Mouse (Mus musculus): Measurements from ENCODE around the gene Cbfa2t2. TPM values are rescaled to one million over a fixed set of nuclear protein-coding genes. Genes with fewer than 3 reads are reported as not detected.

The Cbfa2t2 gene
- polyA plus RNA-seq, 1 experiment: 1.2 TPM

- Histone ChIP-seq H3K9me3 (no peaks in the 10 kb centered on the region), H3K4me1 (peaks cover 22% of the 10 kb centered on the region), H3K4me3 (replicated peaks) (no peak overlapping the region), H3K27me3 (replicated peaks) (no peaks in the 10 kb centered on the region), H3K36me3 (replicated peaks; ENCODE audit: low read length) (peaks cover 11% of the 10 kb centered on the region)
- TF ChIP-seq GATA1 (IDR thresholded peaks at IDR 0.05; ENCODE audit: borderline replicate concordance, low read length) (no peak), FLI1 (IDR thresholded peaks at IDR 0.05; ENCODE audit: low read length) (no peak)
These were observed 58.7 kb downstream of the Cbfa2t2 start for GRCm38 (mm10) chr2:154495021-154495420.

GRCm38 (mm10) chr2:154498571-154498970, 62.3 kb downstream of the Cbfa2t2 start:
- TF ChIP-seq FLI1 (IDR thresholded peaks at IDR 0.05; ENCODE audit: low read length): no peak
- no peak for TF ChIP-seq GATA1 (IDR thresholded peaks at IDR 0.05; ENCODE audit: borderline replicate concordance, low read length)
- H3K4me3 ChIP-seq (replicated peaks): peak overlapping the region; percentile 12
- no peaks in the 10 kb centered on the region for H3K27me3 ChIP-seq (replicated peaks)
- H3K4me1 ChIP-seq: peaks cover 22% of the 10 kb centered on the region
- H3K36me3 ChIP-seq (replicated peaks; ENCODE audit: low read length): peaks cover 44% of the 10 kb centered on the region
- H3K9me3 ChIP-seq: no peaks in the 10 kb centered on the region

GRCm38 (mm10) chr2:154499717-154500247, 63.5 kb downstream of the Cbfa2t2 start:
- peaks cover 55% of the 10 kb centered on the region for H3K36me3 ChIP-seq (replicated peaks; ENCODE audit: low read length)
- no peak overlapping the region for H3K4me3 ChIP-seq (replicated peaks)
- H3K4me1 ChIP-seq: peaks cover 22% of the 10 kb centered on the region
- TF ChIP-seq FLI1 (IDR thresholded peaks at IDR 0.05; ENCODE audit: low read length) (no peak), GATA1 (IDR thresholded peaks at IDR 0.05; ENCODE audit: borderline replicate concordance, low read length) (no peak)
- H3K9me3 ChIP-seq: no peaks in the 10 kb centered on the region
- no peaks in the 10 kb centered on the region for H3K27me3 ChIP-seq (replicated peaks)

GRCm38 (mm10) chr2:154500758-154501157, 64.5 kb downstream of the Cbfa2t2 start:
- no peak overlapping the region for H3K4me3 ChIP-seq (replicated peaks)
- peaks cover 22% of the 10 kb centered on the region for H3K4me1 ChIP-seq
- TF ChIP-seq FLI1 (IDR thresholded peaks at IDR 0.05; ENCODE audit: low read length): no peak
- TF ChIP-seq GATA1 (IDR thresholded peaks at IDR 0.05; ENCODE audit: borderline replicate concordance, low read length): no peak
- no peaks in the 10 kb centered on the region for H3K27me3 ChIP-seq (replicated peaks)
- H3K36me3 ChIP-seq (replicated peaks; ENCODE audit: low read length): peaks cover 62% of the 10 kb centered on the region
- H3K9me3 ChIP-seq: no peaks in the 10 kb centered on the region

- Histone ChIP-seq H3K4me3 (replicated peaks) (no peak overlapping the region), H3K4me1 (peaks cover 20% of the 10 kb centered on the region), H3K36me3 (replicated peaks; ENCODE audit: low read length) (peaks cover 88% of the 10 kb centered on the region), H3K27me3 (replicated peaks) (no peaks in the 10 kb centered on the region), H3K9me3 (no peaks in the 10 kb centered on the region)
- TF ChIP-seq FLI1 (IDR thresholded peaks at IDR 0.05; ENCODE audit: low read length) (no peak), GATA1 (IDR thresholded peaks at IDR 0.05; ENCODE audit: borderline replicate concordance, low read length) (no peak)
These were observed 70.8 kb downstream of the Cbfa2t2 start for GRCm38 (mm10) chr2:154507076-154507475.

GRCm38 (mm10) chr2:154507566-154508283, 71.4 kb downstream of the Cbfa2t2 start:
- Histone ChIP-seq H3K27me3 (replicated peaks) (no peaks in the 10 kb centered on the region), H3K9me3 (no peaks in the 10 kb centered on the region), H3K4me3 (replicated peaks) (peak overlapping the region; percentile 35), H3K4me1 (peaks cover 25% of the 10 kb centered on the region), H3K36me3 (replicated peaks; ENCODE audit: low read length) (peaks cover 88% of the 10 kb centered on the region)
- TF ChIP-seq FLI1 (IDR thresholded peaks at IDR 0.05; ENCODE audit: low read length): no peak
- TF ChIP-seq GATA1 (IDR thresholded peaks at IDR 0.05; ENCODE audit: borderline replicate concordance, low read length): no peak

- H3K9me3 ChIP-seq: no peaks in the 10 kb centered on the region
- peaks cover 86% of the 10 kb centered on the region for H3K36me3 ChIP-seq (replicated peaks; ENCODE audit: low read length)
These were observed 72.2 kb downstream of the Cbfa2t2 start for GRCm38 (mm10) chr2:154508450-154508849.

GRCm38 (mm10) chr2:154510141-154510540, 73.9 kb downstream of the Cbfa2t2 start:
- TF ChIP-seq FLI1 (IDR thresholded peaks at IDR 0.05; ENCODE audit: low read length) (no peak), GATA1 (IDR thresholded peaks at IDR 0.05; ENCODE audit: borderline replicate concordance, low read length) (no peak)
- peaks cover 76% of the 10 kb centered on the region for H3K36me3 ChIP-seq (replicated peaks; ENCODE audit: low read length)
- peaks cover 26% of the 10 kb centered on the region for H3K4me1 ChIP-seq
- no peaks in the 10 kb centered on the region for H3K27me3 ChIP-seq (replicated peaks)
- H3K4me3 ChIP-seq (replicated peaks): no peak overlapping the region
- H3K9me3 ChIP-seq: no peaks in the 10 kb centered on the region

More at GRCm38 (mm10) chr2:154508450-154508849, 72.2 kb downstream of the Cbfa2t2 start:
- Histone ChIP-seq H3K4me1 (peaks cover 26% of the 10 kb centered on the region), H3K4me3 (replicated peaks) (no peak overlapping the region), H3K27me3 (replicated peaks) (no peaks in the 10 kb centered on the region)
- no peak for TF ChIP-seq GATA1 (IDR thresholded peaks at IDR 0.05; ENCODE audit: borderline replicate concordance, low read length)
- TF ChIP-seq FLI1 (IDR thresholded peaks at IDR 0.05; ENCODE audit: low read length): no peak

GRCm38 (mm10) chr2:154516944-154517343, 80.7 kb downstream of the Cbfa2t2 start:
- Histone ChIP-seq H3K4me1 (peaks cover 20% of the 10 kb centered on the region), H3K9me3 (no peaks in the 10 kb centered on the region), H3K4me3 (replicated peaks) (no peak overlapping the region), H3K27me3 (replicated peaks) (no peaks in the 10 kb centered on the region), H3K36me3 (replicated peaks; ENCODE audit: low read length) (peaks cover 70% of the 10 kb centered on the region)
- TF ChIP-seq FLI1 (IDR thresholded peaks at IDR 0.05; ENCODE audit: low read length) (no peak), GATA1 (IDR thresholded peaks at IDR 0.05; ENCODE audit: borderline replicate concordance, low read length) (no peak)

- peaks cover 20% of the 10 kb centered on the region for H3K4me1 ChIP-seq
- peaks cover 69% of the 10 kb centered on the region for H3K36me3 ChIP-seq (replicated peaks; ENCODE audit: low read length)
- H3K27me3 ChIP-seq (replicated peaks): no peaks in the 10 kb centered on the region
- H3K4me3 ChIP-seq (replicated peaks): no peak overlapping the region
- TF ChIP-seq FLI1 (IDR thresholded peaks at IDR 0.05; ENCODE audit: low read length) (no peak), GATA1 (IDR thresholded peaks at IDR 0.05; ENCODE audit: borderline replicate concordance, low read length) (no peak)
- H3K9me3 ChIP-seq: no peaks in the 10 kb centered on the region
These were observed 81.1 kb downstream of the Cbfa2t2 start for GRCm38 (mm10) chr2:154517424-154517823.
